Mouse (Mus musculus) embryonic facial prominence, embryonic 11.5 days (tissue): ENCODE measurements around the gene Lrrc4c. TPM values are rescaled to one million over a fixed set of nuclear protein-coding genes. Genes with fewer than 3 reads are reported as not detected.

Source experiments
- ATAC-seq: fragments of 200-750 bp; cut with Nextera tagmentation; replicated peaks from 2 replicates; pipeline ENCODE4 v1.8.0; 2017; ENCODE audit warnings: low read depth; ENCODE audit not compliant: insufficient number of reproducible peaks, low FRiP score, low TSS enrichment
- DNase-seq: peaks from one replicate; pipeline ENCODE4 v3.0.0-alpha.2; 2015; ENCODE audit warnings: low spot score
- H3K27ac ChIP-seq: fragments of 300-500 bp; sonication (generic); replicated peaks from 2 replicates; pipeline ENCODE4 v1.5.1; 2014; ENCODE audit warnings: mild to moderate bottlenecking, low read depth, low read length, control low read depth
- H3K27me3 ChIP-seq: fragments of 300-500 bp; sonication (generic); 2 replicates; pipeline ENCODE4 v1.6.1; 2014; ENCODE audit warnings: mild to moderate bottlenecking, low read length, moderate library complexity, mixed read lengths; ENCODE audit not compliant: control insufficient read depth, insufficient read depth
- H3K36me3 ChIP-seq: fragments of 300-500 bp; sonication (generic); replicated peaks from 2 replicates; pipeline ENCODE4 v1.6.1; 2014; ENCODE audit warnings: low read depth, mild to moderate bottlenecking, low read length, moderate library complexity, mixed read lengths; ENCODE audit not compliant: control insufficient read depth, insufficient read depth
- H3K4me1 ChIP-seq: fragments of 300-500 bp; sonication (generic); 2 replicates; pipeline ENCODE4 v1.6.1; 2014; ENCODE audit warnings: low read length, mixed read lengths; ENCODE audit not compliant: control insufficient read depth, insufficient read depth
- H3K4me2 ChIP-seq: fragments of 300-500 bp; sonication (generic); 2 replicates; pipeline ENCODE4 v1.6.1; 2014; ENCODE audit warnings: low read depth, mild to moderate bottlenecking, control low read depth, low read length, moderate library complexity
- H3K4me3 ChIP-seq: fragments of 300-500 bp; sonication (generic); 2 replicates; pipeline ENCODE4 v1.5.1; 2014; ENCODE audit warnings: low read depth, low read length, control low read depth
- H3K9ac ChIP-seq: fragments of 300-500 bp; sonication (generic); replicated peaks from 2 replicates; pipeline ENCODE4 v1.6.1; 2014; ENCODE audit warnings: mild to moderate bottlenecking, control low read depth, low read length
- H3K9me3 ChIP-seq: fragments of 300-500 bp; sonication (generic); replicated peaks from 2 replicates; pipeline ENCODE4 v1.6.1; 2016; ENCODE audit warnings: mild to moderate bottlenecking, low read length, inconsistent platforms, mixed read lengths; ENCODE audit not compliant: control insufficient read depth
- WGBS: fragments of 180-500 bp; shearing (Covaris S2); extraction: QIAGEN DNeasy Blood & Tissue Kit; methylation state at CpG from one replicate; pipeline ENCODE4 v1.1.7; 2014; 5-methylcytosine and 5-hydroxymethylcytosine counted together
- polyA plus RNA-seq: library from polyadenylated mRNA; unstranded; fragments of >200 nt; fragmentation: Nextera tagmentation; extraction: Ambion mirVana; gene quantifications from 2 replicates; pipeline ENCODE4 v1.2.1, GENCODE M21; 2014

Lrrc4c gene
- polyA plus RNA-seq, 1 experiment from 2014 or later = 2.2 TPM

DNA sequence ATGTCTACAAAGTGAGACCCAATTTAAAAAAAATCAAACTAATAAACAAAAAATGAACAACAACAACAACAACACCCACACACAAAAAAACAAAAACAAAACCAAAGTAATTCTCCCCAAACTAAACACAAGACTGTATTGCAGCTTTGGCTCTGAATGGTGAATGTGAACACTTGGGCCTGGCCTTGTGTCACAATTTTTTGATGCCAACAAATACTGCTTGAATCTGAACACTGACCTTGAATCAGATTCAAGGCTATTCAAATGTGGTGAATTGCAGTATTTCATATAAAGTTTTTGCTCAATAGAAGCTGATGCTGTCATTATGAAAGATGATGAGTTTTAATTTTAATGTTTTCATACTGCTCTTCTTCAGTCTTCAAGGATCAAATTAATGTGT, 143.6 kb downstream of the Lrrc4c start:
- Histone ChIP-seq H3K27ac (no peak overlapping the region), H3K27me3 (no peaks in the 10 kb centered on the region), H3K9me3 (no peaks in the 10 kb centered on the region), H3K4me3 (no peak overlapping the region), H3K4me2 (no peak overlapping the region), H3K36me3 (no peaks in the 10 kb centered on the region), H3K9ac (no peak overlapping the region), H3K4me1 (no peaks in the 10 kb centered on the region)
- ATAC-seq = no peak
- no peak for DNase-seq

DNA sequence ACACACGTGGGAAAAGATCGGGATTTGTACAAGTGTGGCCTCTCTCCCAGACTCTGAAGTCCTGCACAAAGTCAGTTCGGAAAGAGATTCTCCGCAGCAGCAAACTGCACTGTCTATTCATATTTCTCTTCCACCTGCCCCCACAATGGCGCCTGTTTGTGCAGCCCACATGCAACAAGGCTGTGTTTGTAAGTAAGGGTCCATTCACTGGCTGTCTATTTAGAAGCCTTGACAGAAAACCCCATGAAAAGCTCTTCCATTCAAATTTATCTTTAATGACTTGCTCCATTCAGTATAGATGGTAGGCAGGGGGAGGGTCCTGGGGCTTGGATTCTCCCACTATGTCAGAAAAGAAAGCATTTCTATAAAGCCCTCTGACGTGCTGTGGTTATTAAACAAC, 157.7 kb downstream of the Lrrc4c start:
- Histone ChIP-seq H3K4me2 (no peak overlapping the region), H3K36me3 (no peaks in the 10 kb centered on the region), H3K4me1 (no peaks in the 10 kb centered on the region), H3K9ac (no peak overlapping the region), H3K27me3 (no peaks in the 10 kb centered on the region), H3K27ac (no peak overlapping the region), H3K9me3 (no peaks in the 10 kb centered on the region), H3K4me3 (no peak overlapping the region)
- DNase-seq = peak; percentile 1
- ATAC-seq = no peak
- WGBS = 74% methylated on average over 6 of the region's 6 CpGs

DNA sequence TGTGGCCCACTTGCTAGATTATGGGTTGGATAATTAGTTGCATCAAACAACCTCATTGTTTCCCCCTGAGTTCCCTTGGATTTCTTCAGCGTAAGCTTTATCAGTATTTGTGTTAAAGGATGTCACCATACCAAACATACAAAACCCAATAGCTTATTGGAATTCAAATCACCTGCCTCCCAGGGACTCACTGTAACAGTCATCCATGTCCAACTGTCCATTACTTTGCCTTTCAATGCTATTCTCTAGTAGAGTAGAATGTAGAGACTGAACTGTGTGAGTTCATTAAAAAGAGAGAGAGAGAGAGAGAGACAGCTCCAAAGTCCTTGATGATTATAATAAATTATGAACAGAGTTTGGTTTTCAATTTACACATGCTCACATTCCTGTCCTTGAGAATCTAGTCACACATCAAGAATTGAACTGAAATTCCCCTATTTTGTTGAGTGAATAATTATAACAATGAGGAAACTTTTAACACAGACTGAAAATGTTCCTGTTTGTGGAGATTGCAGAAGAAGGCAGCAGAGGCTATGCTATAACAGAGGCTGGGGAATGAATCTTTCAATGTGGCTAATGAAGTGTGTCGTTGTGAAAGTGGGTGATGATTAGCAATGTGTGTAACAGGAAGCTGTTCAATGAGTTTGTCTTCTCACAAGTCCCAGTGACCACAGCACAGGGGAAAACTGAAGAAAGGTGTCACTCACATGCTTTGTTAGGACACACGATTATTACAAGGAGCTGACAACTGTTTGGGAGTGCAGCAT, 181.3 kb downstream of the Lrrc4c start:
- 74% methylated on average over 3 of the region's 3 CpGs for WGBS
- ATAC-seq (no peak), DNase-seq (no peak)
- H3K9me3 ChIP-seq = no peaks in the 10 kb centered on the region
- no peak overlapping the region for H3K9ac ChIP-seq
- no peaks in the 10 kb centered on the region for H3K4me1 ChIP-seq
- H3K36me3 ChIP-seq = no peaks in the 10 kb centered on the region
- H3K27me3 ChIP-seq = no peaks in the 10 kb centered on the region
- no peak overlapping the region for H3K4me2 ChIP-seq
- H3K27ac ChIP-seq = no peak overlapping the region
- H3K4me3 ChIP-seq = no peak overlapping the region

DNA sequence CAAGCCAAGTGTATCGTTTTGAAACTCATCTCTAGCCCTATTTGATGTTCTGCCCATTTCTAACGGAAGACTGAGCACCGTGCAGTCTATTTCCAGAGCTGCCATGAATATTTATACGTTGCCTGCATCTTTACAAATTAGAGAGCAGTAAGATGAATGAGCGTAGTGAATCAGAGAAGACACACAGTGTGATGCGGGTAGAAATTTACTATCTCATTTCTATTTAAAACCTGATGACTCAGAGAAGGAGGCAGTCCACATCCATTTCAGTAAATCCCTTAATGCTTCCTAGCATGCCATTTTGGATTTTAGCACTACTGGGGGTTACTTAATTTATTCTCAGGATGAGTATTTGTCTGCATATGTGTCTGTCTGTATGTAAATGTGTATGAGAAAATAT, 186.2 kb downstream of the Lrrc4c start:
- DNase-seq = no peak

DNA sequence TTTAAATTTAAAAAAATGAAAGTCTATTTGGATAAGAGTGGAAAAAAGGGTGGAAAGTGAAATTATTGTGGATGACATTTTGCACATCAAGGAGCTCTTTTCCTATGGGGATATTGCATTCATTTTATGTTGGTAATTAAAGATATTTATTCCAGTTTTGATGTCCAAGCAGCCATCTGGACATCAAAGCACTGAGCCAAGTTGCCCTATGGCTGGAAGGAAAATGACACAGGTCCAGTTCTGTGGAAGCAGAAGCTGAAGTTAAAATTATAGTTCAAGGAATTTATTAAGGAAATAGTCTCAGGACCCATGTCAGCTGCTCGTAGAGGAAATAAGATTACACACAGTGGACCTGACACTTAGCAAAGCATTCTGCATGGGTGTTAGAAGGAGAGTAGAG, 187.7 kb downstream of the Lrrc4c start:
- 66% methylated on average over 1 of the region's 1 CpGs for WGBS
- ATAC-seq = no peak
- no peaks in the 10 kb centered on the region for H3K9me3 ChIP-seq
- H3K27ac ChIP-seq = no peak overlapping the region
- H3K4me2 ChIP-seq = no peak overlapping the region
- no peak overlapping the region for H3K4me3 ChIP-seq
- no peaks in the 10 kb centered on the region for H3K4me1 ChIP-seq
- no peaks in the 10 kb centered on the region for H3K36me3 ChIP-seq
- no peak overlapping the region for H3K9ac ChIP-seq
- no peak for DNase-seq
- H3K27me3 ChIP-seq = no peaks in the 10 kb centered on the region

More for the DNA sequence above, 186.2 kb downstream of the Lrrc4c start:
- no peak for ATAC-seq
- Histone ChIP-seq H3K4me1 (no peaks in the 10 kb centered on the region), H3K27ac (no peak overlapping the region), H3K9me3 (no peaks in the 10 kb centered on the region), H3K4me3 (no peak overlapping the region), H3K27me3 (no peaks in the 10 kb centered on the region), H3K4me2 (no peak overlapping the region), H3K9ac (no peak overlapping the region), H3K36me3 (no peaks in the 10 kb centered on the region)
- 88% methylated on average over 6 of the region's 6 CpGs for WGBS

DNA sequence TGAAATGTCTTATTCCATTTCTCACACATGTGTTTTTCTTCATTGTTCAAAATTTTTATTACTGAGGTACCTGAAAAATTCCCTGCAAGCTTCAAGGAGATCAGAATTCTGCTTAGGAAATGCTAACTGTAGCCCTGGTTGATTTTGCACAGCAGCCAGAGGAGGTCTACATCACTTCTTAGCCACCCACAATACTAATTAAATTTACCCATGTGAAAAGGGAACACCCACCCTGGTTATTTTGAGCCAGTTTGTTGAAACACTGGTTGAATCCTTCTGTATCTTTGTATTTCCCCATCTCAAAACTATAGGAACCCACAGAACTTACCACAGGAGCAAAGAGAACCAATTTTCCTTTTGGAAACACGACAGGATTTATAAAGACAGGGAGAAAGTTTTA, 191.0 kb downstream of the Lrrc4c start:
- no peak for DNase-seq
- 69% methylated on average over 1 of the region's 1 CpGs for WGBS
- no peaks in the 10 kb centered on the region for H3K36me3 ChIP-seq
- H3K4me2 ChIP-seq = no peak overlapping the region
- H3K27ac ChIP-seq = no peak overlapping the region
- H3K4me3 ChIP-seq = no peak overlapping the region
- no peak for ATAC-seq
- H3K9ac ChIP-seq = no peak overlapping the region
- H3K9me3 ChIP-seq = no peaks in the 10 kb centered on the region
- no peaks in the 10 kb centered on the region for H3K27me3 ChIP-seq
- H3K4me1 ChIP-seq = no peaks in the 10 kb centered on the region

DNA sequence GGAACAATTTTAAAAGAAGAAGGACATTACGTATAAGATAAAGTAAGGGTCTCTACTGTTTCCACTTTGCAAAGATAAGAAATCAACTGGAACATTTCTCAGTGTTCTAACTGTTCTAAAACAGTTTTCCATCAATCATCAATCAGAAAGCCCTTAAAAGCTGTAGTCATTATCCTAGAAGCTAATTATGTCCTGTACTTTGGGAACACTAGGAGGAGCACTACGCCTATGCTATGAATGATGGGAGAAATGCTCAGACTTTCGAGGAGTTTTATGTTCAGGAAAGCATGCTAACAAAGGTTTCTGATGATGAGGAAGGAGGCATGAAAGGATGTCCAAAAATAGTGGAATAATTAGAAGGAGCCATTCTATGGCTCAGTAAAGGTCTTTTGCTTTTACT, 219.5 kb downstream of the Lrrc4c start:
- Histone ChIP-seq H3K27me3 (no peaks in the 10 kb centered on the region), H3K9me3 (no peaks in the 10 kb centered on the region), H3K9ac (no peak overlapping the region), H3K4me3 (no peak overlapping the region), H3K4me2 (no peak overlapping the region), H3K36me3 (no peaks in the 10 kb centered on the region), H3K4me1 (no peaks in the 10 kb centered on the region), H3K27ac (no peak overlapping the region)
- DNase-seq = no peak
- ATAC-seq = no peak
- 82% methylated on average over 3 of the region's 3 CpGs for WGBS

DNA sequence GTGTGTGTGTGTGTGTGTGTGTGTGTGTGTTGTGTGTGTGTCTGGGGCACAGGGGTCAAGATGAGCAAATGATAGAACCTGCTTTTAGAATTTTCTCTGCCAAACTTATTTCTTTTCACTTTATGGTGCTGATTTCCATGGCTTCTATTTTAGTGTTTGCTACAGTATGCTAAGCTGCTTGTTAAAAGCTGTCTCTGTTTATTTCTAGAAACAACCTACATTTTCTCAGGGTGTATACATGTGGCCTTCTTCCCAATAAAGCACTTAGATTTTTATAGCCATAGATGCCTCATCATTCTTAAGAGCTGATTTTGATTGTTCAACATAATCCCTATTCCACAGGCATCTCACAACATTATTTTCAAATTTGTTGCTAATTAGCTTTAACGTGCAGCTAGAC, 229.2 kb downstream of the Lrrc4c start:
- Histone ChIP-seq H3K9ac (no peak overlapping the region), H3K9me3 (no peaks in the 10 kb centered on the region), H3K4me1 (no peaks in the 10 kb centered on the region), H3K4me2 (no peak overlapping the region), H3K36me3 (no peaks in the 10 kb centered on the region), H3K27ac (no peak overlapping the region), H3K27me3 (no peaks in the 10 kb centered on the region), H3K4me3 (no peak overlapping the region)
- WGBS = 93% methylated on average over 1 of the region's 1 CpGs
- DNase-seq = no peak
- no peak for ATAC-seq
